Mouse (Mus musculus): ENCODE results near the gene Fbxw5. TPM values are rescaled to one million over a fixed set of nuclear protein-coding genes. Genes with fewer than 3 reads are reported as not detected.

Fbxw5 gene
- polyA plus RNA-seq, 1 experiment from 2014 or later: 85.5 TPM

- TF ChIP-seq CTCF (IDR thresholded peaks at IDR 0.05): no peak
- no peaks in the 10 kb centered on the region for H3K27me3 ChIP-seq
- in situ Hi-C loops (cut with MboI; ENCODE audit: low pct_unique_long_range_greater_than_20kb): no loop called here
- DNase-seq (ENCODE audit: low read depth, low spot score): no peak
- no peak for ATAC-seq
- ChIA-PET CTCF (interaction anchor here (0.6 to 1.4 kb wide), 2 partner anchors 59 to 74 kb away, joined by 3 read pairs; no protein-coding TSS in a partner anchor), POLR2A (no interaction called here)
Observed at GRCm38 (mm10) chr2:25506964-25507363, 6.4 kb downstream of the Fbxw5 start.

GRCm38 (mm10) chr2:25509912-25510311, 9.4 kb downstream of the Fbxw5 start:
- ChIA-PET CTCF (interaction anchor here (0.8 to 4.7 kb wide), 4 partner anchors 12 to 51 kb away, joined by 4 to 35 read pairs (median 6); partner anchors contain the start of gene Traf2), POLR2A (interaction anchor here (0.5 kb wide), 1 partner anchor 11 kb away, joined by 3 read pairs; no protein-coding TSS in a partner anchor)
- in situ Hi-C loops (cut with MboI; ENCODE audit: low pct_unique_long_range_greater_than_20kb): no loop called here
- no peaks in the 10 kb centered on the region for H3K27me3 ChIP-seq
- ATAC-seq: no peak
- TF ChIP-seq CTCF (IDR thresholded peaks at IDR 0.05): no peak
- no peak for DNase-seq (ENCODE audit: low read depth, low spot score)

- ChIA-PET CTCF (interaction anchor here (1.5 to 2.5 kb wide), 2 partner anchors 7 to 13 kb away, joined by 4 to 8 read pairs; no protein-coding TSS in a partner anchor), POLR2A (interaction anchor here (0.6 to 1.1 kb wide), 2 partner anchors 13 to 30 kb away, joined by 3 to 4 read pairs; no protein-coding TSS in a partner anchor)
- no peaks in the 10 kb centered on the region for H3K27me3 ChIP-seq
- DNase-seq (ENCODE audit: low read depth, low spot score): no peak
- TF ChIP-seq CTCF (IDR thresholded peaks at IDR 0.05): no peak
- ATAC-seq: no peak
- in situ Hi-C loops (cut with MboI; ENCODE audit: low pct_unique_long_range_greater_than_20kb): no loop called here
Observed at GRCm38 (mm10) chr2:25526510-25527302, 26.2 kb downstream of the Fbxw5 start.

GRCm38 (mm10) chr2:25533707-25534106, 33.2 kb downstream of the Fbxw5 start:
- no peak for TF ChIP-seq CTCF (IDR thresholded peaks at IDR 0.05)
- DNase-seq (ENCODE audit: low read depth, low spot score): no peak
- ATAC-seq: no peak
- POLR2A ChIA-PET: interaction anchor here (0.9 kb wide), 1 partner anchor 24 kb away, joined by 3 read pairs; the partner anchor contains the start of gene Edf1
- in situ Hi-C loops (cut with MboI; ENCODE audit: low pct_unique_long_range_greater_than_20kb): no loop called here
- no peaks in the 10 kb centered on the region for H3K27me3 ChIP-seq
- CTCF ChIA-PET: interaction anchor here (1.0 to 1.7 kb wide), 4 partner anchors 8 to 21 kb away, joined by 3 to 8 read pairs (median 4); no protein-coding TSS in a partner anchor

- CTCF ChIA-PET: interaction anchor here (1.0 to 1.7 kb wide), 4 partner anchors 8 to 20 kb away, joined by 3 to 8 read pairs (median 4); no protein-coding TSS in a partner anchor
- DNase-seq (ENCODE audit: low read depth, low spot score): peak; percentile 94
- in situ Hi-C loops (cut with MboI; ENCODE audit: low pct_unique_long_range_greater_than_20kb): no loop called here
- H3K27me3 ChIP-seq: no peaks in the 10 kb centered on the region
- ATAC-seq: peak; percentile 90
- TF ChIP-seq CTCF (IDR thresholded peaks at IDR 0.05): no peak
- POLR2A ChIA-PET: interaction anchor here (0.7 to 1.2 kb wide), 3 partner anchors 16 to 334 kb away, joined by 3 read pairs; partner anchors contain the start of gene Edf1
Observed at GRCm38 (mm10) chr2:25534178-25534865, 33.8 kb downstream of the Fbxw5 start.

- ChIA-PET POLR2A (interaction anchor here (0.7 to 1.2 kb wide), 2 partner anchors 16 to 333 kb away, joined by 3 read pairs; no protein-coding TSS in a partner anchor), CTCF (no interaction called here)
- no peak for TF ChIP-seq CTCF (IDR thresholded peaks at IDR 0.05)
- H3K27me3 ChIP-seq: no peaks in the 10 kb centered on the region
- peak; percentile 22 for ATAC-seq
- in situ Hi-C loops (cut with MboI; ENCODE audit: low pct_unique_long_range_greater_than_20kb): no loop called here
- no peak for DNase-seq (ENCODE audit: low read depth, low spot score)
Observed at GRCm38 (mm10) chr2:25534866-25535182, 34.3 kb downstream of the Fbxw5 start.

GRCm38 (mm10) chr2:25536531-25536930, 36.0 kb downstream of the Fbxw5 start:
- ATAC-seq (no peak), DNase-seq (ENCODE audit: low read depth, low spot score) (no peak)
- TF ChIP-seq CTCF (IDR thresholded peaks at IDR 0.05): no peak
- in situ Hi-C loops (cut with MboI; ENCODE audit: low pct_unique_long_range_greater_than_20kb): no loop called here
- POLR2A ChIA-PET: no interaction called here
- CTCF ChIA-PET: interaction anchor here (1.0 kb wide), 1 partner anchor 27 kb away, joined by 3 read pairs; no protein-coding TSS in a partner anchor
- H3K27me3 ChIP-seq: no peaks in the 10 kb centered on the region

- in situ Hi-C loops (cut with MboI; ENCODE audit: low pct_unique_long_range_greater_than_20kb): no loop called here
Observed at GRCm38 (mm10) chr2:25540541-25540948, 40.0 kb downstream of the Fbxw5 start.

GRCm38 (mm10) chr2:25541644-25542367, 41.3 kb downstream of the Fbxw5 start:
- in situ Hi-C loops (cut with MboI; ENCODE audit: low pct_unique_long_range_greater_than_20kb): no loop called here
- ChIA-PET CTCF (interaction anchor here (1.1 kb wide), 1 partner anchor 8 kb away, joined by 3 read pairs; no protein-coding TSS in a partner anchor), POLR2A (interaction anchor here (2.4 kb wide), 1 partner anchor 15 kb away, joined by 8 read pairs; the partner anchor contains the start of gene Edf1)
- DNase-seq (ENCODE audit: low read depth, low spot score) (no peak), ATAC-seq (no peak)
- TF ChIP-seq CTCF (IDR thresholded peaks at IDR 0.05): no peak
- no peaks in the 10 kb centered on the region for H3K27me3 ChIP-seq

More at GRCm38 (mm10) chr2:25540541-25540948, 40.0 kb downstream of the Fbxw5 start:
- DNase-seq (ENCODE audit: low read depth, low spot score) (peak; percentile 87), ATAC-seq (peak; percentile 66)
- ChIA-PET CTCF (no interaction called here), POLR2A (interaction anchor here (0.5 to 2.4 kb wide), 4 partner anchors 13 to 42 kb away, joined by 3 to 8 read pairs (median 4); partner anchors contain the start of genes Edf1 and Fbxw5)
- H3K27me3 ChIP-seq: no peaks in the 10 kb centered on the region
- TF ChIP-seq CTCF (IDR thresholded peaks at IDR 0.05): no peak

Measured in Patski (cell line).